Mouse (Mus musculus) kidney, adult 2 months (tissue): ENCODE measurements around the gene Polr2j. TPM values are rescaled to one million over a fixed set of nuclear protein-coding genes. Genes with fewer than 3 reads are reported as not detected.

Experiments
- DNase-seq: peaks from one replicate; pipeline ENCODE4 v3.0.0; 2021
- H3K27ac ChIP-seq: fragments of 200-500 bp; 2 replicates; pipeline ENCODE4 v1.5.1; 2012; ENCODE audit warnings: low read depth, low read length, control low read depth, inconsistent platforms; ENCODE audit not compliant: insufficient read depth
- H3K27me3 ChIP-seq: fragments of 200-500 bp; replicated peaks from 2 replicates; pipeline ENCODE4 v1.6.1; 2012; ENCODE audit warnings: mild to moderate bottlenecking, moderate library complexity, low read length, inconsistent platforms; ENCODE audit not compliant: control insufficient read depth, insufficient read depth
- H3K36me3 ChIP-seq: fragments of 200-500 bp; 2 replicates; pipeline ENCODE4 v1.6.1; 2012; ENCODE audit warnings: mild to moderate bottlenecking, moderate library complexity, low read length, inconsistent platforms; ENCODE audit not compliant: control insufficient read depth, insufficient read depth
- H3K4me1 ChIP-seq: fragments of 200-500 bp; 2 replicates; pipeline ENCODE4 v1.6.1; 2011; ENCODE audit warnings: low read length; ENCODE audit not compliant: control insufficient read depth, insufficient read depth
- H3K4me3 ChIP-seq: fragments of 200-500 bp; 2 replicates; pipeline ENCODE4 v1.5.1; 2011; ENCODE audit warnings: mild to moderate bottlenecking, low read depth, low read length, control low read depth; ENCODE audit not compliant: insufficient read depth
- CTCF ChIP-seq: fragments of 200-500 bp; conservative IDR thresholded peaks from 2 replicates; pipeline ENCODE4 v1.5.1; 2011; ENCODE audit warnings: low read depth, mild to moderate bottlenecking, control low read depth, low read length, moderate library complexity, mixed read lengths; ENCODE audit not compliant: insufficient read depth, insufficient read length
- POLR2A ChIP-seq: fragments of 200-500 bp; IDR thresholded peaks from one replicate; pipeline ENCODE4 v1.6.1; 2011; ENCODE audit warnings: low read depth, low read length, control low read depth
- WGBS: fragments of 180-500 bp; shearing (Covaris S2); methylation state at CpG from one replicate; pipeline ENCODE4 v1.1.7; 2018; 5-methylcytosine and 5-hydroxymethylcytosine counted together
- polyA plus RNA-seq: library from polyadenylated mRNA; depleted of rRNA; stranded (reverse); fragments of >200 nt; gene quantifications from 2 replicates; pipeline ENCODE4 v1.2.3, GENCODE M21; 2012

Polr2j gene
- polyA plus RNA-seq, 1 experiment, result 103 TPM

- peaks cover 3% of the 10 kb centered on the region; the same call in 1 of the 2 replicates for H3K4me1 ChIP-seq
- H3K4me3 ChIP-seq, result no peak overlapping the region
- DNase-seq, result no peak
- WGBS, result 96% methylated on average over 5 of the region's 5 CpGs
- TF ChIP-seq CTCF (no peak), POLR2A (no peak)
- no peaks in the 10 kb centered on the region for H3K36me3 ChIP-seq
- H3K27me3 ChIP-seq, result no peaks in the 10 kb centered on the region
- no peak overlapping the region for H3K27ac ChIP-seq
Measured at GRCm38 (mm10) chr5:136078136-136078535, 38.3 kb upstream of the Polr2j start.

GRCm38 (mm10) chr5:136082345-136082744, 34.1 kb upstream of the Polr2j start:
- Histone ChIP-seq H3K36me3 (no peaks in the 10 kb centered on the region), H3K27me3 (no peaks in the 10 kb centered on the region), H3K4me1 (peaks cover 3% of the 10 kb centered on the region; the same call in 1 of the 2 replicates), H3K4me3 (no peak overlapping the region), H3K27ac (no peak overlapping the region)
- 85% methylated on average over 4 of the region's 4 CpGs for WGBS
- DNase-seq, result no peak
- TF ChIP-seq CTCF (0 out of 2 replicates have a peak, but pooled peaks have one; percentile 6), POLR2A (no peak)

- under 1% methylated on average over 28 of the region's 28 CpGs for WGBS
- Histone ChIP-seq H3K4me1 (no peaks in the 10 kb centered on the region), H3K27ac (no peak within 1 kb of the TSS; the same call in 1 of the 2 replicates), H3K36me3 (no peaks in the 10 kb centered on the region), H3K4me3 (peak within 1 kb of the TSS; percentile 67), H3K27me3 (no peaks in the 10 kb centered on the region)
- TF ChIP-seq CTCF (no peak), POLR2A (no peak)
- DNase-seq, result peak; percentile 97
Measured at GRCm38 (mm10) chr5:136083669-136084107, 32.7 kb upstream of the Polr2j start, which contains the start of gene Rasa4. TSS of gene Rasa4 (plus strand) at chr5:136083916.

- TF ChIP-seq POLR2A (no peak), CTCF (no peak)
- H3K27ac ChIP-seq, result no peak overlapping the region
- WGBS, result 3% methylated on average over 23 of the region's 23 CpGs
- DNase-seq, result peak; percentile 23
- no peaks in the 10 kb centered on the region for H3K27me3 ChIP-seq
- no peaks in the 10 kb centered on the region for H3K36me3 ChIP-seq
- no peaks in the 10 kb centered on the region for H3K4me1 ChIP-seq
- H3K4me3 ChIP-seq, result peak overlapping the region; percentile 67
Measured at GRCm38 (mm10) chr5:136084144-136084881, 32.1 kb upstream of the Polr2j start.

GRCm38 (mm10) chr5:136084891-136085651, 31.4 kb upstream of the Polr2j start:
- Histone ChIP-seq H3K4me1 (no peaks in the 10 kb centered on the region), H3K36me3 (no peaks in the 10 kb centered on the region), H3K4me3 (peak overlapping the region; percentile 67), H3K27me3 (no peaks in the 10 kb centered on the region), H3K27ac (no peak overlapping the region; the same call in 1 of the 2 replicates)
- WGBS, result 24% methylated on average over 21 of the region's 21 CpGs
- TF ChIP-seq POLR2A (no peak), CTCF (no peak)
- DNase-seq, result peak; percentile 26

GRCm38 (mm10) chr5:136086290-136086689, 30.1 kb upstream of the Polr2j start:
- no peak for DNase-seq
- TF ChIP-seq CTCF (no peak), POLR2A (no peak)
- 92% methylated on average over 8 of the region's 8 CpGs for WGBS
- Histone ChIP-seq H3K4me1 (no peaks in the 10 kb centered on the region), H3K36me3 (no peaks in the 10 kb centered on the region), H3K27ac (no peak overlapping the region), H3K4me3 (no peak overlapping the region), H3K27me3 (no peaks in the 10 kb centered on the region)
